Mouse (Mus musculus) cerebellum, adult 18-20 months (tissue): ENCODE data around the gene Fam189a1.

Experiments used
- DNase-seq, 2 experiments: peaks; one replicate each; pipeline ENCODE4 v3.0.0; 2021

Gene Fam189a1

DNA sequence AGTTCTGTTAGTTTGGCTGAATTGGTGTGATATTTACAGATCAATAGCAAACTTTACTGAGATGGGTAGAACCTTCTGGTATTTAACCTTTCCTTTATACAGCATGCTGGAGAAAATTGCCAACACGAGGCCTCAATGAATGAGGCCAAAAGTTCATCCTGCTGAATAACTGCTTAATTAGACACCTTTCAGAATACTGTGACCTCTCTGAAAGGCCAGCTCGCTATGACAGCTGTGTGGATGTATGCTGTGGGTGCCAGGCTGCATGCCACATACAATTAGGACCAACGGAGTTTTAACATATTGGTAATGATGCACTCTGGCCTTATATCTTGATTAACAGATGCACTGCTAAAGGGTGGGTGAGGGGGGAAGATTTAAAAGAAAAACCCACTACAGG, 371.3 kb downstream of the Fam189a1 start:
- no peak for DNase-seq

- DNase-seq: no peak
Observed at GRCm38 (mm10) chr7:64779501-64779900, 376.9 kb downstream of the Fam189a1 start.

DNA sequence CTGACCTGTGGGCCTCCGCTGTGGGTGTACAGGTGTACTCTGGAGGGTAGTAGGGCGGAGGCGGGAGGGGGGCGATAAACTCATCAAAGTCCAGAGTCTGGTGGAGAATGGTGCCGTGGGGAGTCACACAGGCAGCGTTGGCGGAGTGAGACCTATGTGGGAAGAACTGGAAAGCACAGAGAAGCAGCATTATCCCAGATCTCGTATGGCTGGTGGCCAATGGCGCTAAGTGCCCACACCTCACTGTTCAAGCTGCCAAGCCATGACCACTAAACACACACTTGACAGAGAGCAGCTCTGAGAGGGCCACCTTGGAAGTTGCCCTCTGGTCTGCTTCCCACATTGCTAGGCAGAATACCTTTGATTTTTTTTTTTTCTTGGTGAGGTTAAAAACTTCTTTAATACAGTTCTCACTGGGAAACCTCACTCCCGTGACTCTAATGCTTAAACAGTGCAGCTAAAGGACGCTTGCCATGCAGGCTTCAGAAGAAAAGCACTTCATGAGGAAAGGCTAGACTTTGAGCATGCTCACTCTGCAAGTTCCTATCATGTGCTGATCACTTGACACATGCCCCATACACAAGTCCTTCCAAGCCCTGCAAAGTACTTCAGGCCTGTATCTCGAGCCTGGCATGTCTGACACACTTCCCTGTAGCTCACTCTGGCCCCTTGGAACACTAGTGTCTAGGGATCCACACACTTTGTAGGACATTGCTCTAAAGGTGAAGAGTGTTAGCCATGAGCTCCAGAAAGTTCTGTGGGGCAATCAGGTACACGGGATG, 379.5 kb downstream of the Fam189a1 start:
- DNase-seq: no peak

GRCm38 (mm10) chr7:64773465-64773864, 382.9 kb downstream of the Fam189a1 start:
- DNase-seq: no peak

DNA sequence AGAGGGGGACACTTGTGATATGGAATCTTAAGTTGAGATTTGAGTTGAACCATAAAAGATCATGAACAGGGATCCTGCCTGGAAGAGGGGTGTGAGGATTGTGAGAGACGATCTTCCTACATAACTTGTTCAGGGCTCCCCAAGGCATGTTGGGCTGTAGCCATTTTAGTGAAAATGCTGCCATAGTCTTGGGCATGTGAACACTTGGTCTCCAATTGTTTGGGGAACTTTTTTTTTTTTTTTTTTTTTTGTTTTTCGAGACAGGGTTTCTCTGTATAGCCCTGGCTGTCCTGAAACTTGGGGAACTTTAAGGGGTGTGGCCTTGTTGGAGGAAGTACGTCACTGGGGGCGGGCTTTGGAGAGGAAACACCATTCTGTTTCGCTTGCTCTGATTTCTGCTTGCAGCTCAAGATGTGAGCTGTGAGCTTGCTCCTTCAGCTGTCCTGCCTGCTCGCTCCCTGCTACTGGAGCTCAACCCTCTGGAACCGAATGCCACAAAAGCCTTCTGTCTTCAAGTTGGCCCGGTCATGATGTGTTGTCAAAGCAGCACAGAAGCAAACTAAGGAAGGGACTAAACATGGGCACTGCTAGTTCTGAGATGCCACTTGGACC, 385.5 kb downstream of the Fam189a1 start:
- DNase-seq: no peak

GRCm38 (mm10) chr7:64769768-64770167, 386.6 kb downstream of the Fam189a1 start:
- DNase-seq: no peak

DNA sequence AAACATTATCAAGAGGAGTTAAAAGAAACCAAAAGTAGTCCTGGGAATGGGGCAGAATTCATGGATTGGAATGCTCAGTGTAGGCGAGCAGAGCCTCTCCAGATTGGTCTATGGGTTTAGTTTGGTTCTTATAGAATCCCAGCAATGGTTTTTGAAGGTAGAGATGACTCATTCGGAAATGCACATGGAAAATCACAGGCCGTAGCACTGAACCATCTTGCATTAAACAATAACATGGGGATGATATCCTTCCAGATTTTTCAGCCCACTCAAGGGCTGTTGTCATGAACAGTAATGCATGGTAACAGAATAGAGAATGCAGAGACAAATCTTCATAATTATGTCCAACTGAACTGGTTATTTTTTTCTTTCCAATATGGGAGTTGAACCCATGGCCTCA, 390.8 kb downstream of the Fam189a1 start:
- no peak for DNase-seq

DNA sequence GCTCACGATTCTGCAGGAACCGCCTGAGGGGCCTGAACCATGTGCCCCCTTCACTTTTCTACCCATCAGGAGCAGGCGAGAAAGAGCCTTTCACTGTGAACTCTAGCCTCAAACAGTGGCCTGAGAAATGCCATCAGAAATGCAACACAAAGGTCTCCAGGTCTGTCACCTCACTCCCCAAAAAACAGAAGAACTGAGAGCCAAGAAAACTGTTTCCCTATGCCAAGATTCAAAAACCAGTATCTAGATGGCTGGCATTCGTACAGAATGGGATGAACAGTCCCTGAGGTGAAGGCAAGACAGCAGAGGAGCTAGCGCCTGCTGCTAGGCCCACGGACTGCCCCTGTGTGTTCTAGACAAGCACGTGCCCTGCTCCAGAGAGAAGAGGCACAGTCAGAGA, 401.2 kb downstream of the Fam189a1 start:
- DNase-seq: no peak

DNA sequence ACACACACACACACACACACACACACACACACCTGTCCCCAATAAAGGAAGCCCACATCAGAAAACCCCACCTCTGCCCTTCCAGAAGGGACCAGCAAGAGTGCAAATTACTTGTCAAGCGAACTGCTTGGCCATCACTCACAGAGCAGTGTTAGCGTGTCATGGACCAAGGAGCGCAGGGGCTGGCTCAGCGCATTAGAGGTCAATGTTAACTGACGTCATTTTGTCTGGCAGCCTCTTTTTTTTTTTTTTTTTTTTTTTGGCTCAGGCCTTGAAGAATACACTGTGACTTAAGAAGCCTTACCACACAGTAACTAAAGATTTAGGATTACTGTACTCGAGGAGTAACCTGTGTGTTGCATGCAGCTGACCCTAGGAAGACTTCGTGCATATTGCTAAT, 402.2 kb downstream of the Fam189a1 start:
- no peak for DNase-seq

DNA sequence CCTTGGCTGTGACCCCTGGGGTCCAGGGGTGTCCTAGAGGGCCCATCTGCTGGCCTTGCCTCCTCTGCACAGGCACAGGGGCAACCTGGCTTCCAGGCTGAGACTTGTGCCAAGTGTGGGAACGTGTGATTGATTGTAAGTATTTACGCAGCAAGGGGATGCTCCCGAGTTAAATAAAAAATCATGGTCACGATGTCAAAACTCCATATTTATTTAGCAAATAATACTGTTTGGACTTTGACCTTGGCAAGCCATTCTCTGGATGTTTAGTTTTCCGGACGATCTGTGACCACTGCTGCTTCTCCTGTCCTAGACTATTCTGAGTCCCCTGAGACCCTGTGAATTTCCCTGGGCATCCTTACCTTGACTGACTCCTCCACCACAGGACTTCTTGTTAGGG, 402.7 kb downstream of the Fam189a1 start:
- no peak for DNase-seq

DNA sequence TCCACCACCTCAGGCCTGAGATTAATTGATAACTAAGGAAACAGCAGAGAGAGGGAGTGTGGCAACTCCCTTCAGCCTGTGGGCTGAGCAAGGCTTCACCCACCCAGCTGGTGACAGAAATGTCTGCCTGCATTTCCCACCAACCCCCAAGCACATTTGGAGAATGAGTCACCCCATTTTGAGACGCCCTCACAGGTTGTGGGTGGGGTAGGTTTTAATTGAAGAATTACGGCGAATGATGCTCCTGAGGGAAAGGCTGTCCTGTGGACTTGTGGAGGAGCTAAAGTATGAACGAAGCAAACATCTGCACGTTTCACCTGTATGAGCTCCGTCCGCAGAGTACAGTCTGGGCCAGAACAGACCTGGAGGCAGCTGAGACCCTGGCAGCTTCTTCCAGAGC, 404.2 kb downstream of the Fam189a1 start:
- DNase-seq: no peak

DNA sequence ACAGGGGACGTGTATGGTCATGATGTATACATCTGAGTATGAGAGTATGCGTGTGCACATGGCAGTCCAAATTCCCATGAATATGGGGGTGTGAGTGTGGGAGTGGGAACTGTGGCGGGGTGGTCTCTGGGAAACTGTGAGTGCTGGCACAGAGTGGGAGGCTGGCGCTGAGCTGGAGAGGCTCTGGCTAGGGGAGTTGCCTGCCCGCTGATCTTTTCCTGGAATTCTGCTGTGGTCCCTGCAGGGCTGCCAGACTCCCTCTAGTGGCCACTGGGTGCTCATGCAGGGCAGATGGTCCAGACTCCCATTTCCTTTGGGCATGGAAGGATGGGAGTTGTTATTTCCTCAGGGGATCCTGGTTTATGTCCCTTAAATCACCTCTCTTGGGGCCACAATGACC, 404.9 kb downstream of the Fam189a1 start:
- peak; percentile 68 to 73 for DNase-seq

GRCm38 (mm10) chr7:64743610-64744009, 412.8 kb downstream of the Fam189a1 start:
- DNase-seq: no peak

DNA sequence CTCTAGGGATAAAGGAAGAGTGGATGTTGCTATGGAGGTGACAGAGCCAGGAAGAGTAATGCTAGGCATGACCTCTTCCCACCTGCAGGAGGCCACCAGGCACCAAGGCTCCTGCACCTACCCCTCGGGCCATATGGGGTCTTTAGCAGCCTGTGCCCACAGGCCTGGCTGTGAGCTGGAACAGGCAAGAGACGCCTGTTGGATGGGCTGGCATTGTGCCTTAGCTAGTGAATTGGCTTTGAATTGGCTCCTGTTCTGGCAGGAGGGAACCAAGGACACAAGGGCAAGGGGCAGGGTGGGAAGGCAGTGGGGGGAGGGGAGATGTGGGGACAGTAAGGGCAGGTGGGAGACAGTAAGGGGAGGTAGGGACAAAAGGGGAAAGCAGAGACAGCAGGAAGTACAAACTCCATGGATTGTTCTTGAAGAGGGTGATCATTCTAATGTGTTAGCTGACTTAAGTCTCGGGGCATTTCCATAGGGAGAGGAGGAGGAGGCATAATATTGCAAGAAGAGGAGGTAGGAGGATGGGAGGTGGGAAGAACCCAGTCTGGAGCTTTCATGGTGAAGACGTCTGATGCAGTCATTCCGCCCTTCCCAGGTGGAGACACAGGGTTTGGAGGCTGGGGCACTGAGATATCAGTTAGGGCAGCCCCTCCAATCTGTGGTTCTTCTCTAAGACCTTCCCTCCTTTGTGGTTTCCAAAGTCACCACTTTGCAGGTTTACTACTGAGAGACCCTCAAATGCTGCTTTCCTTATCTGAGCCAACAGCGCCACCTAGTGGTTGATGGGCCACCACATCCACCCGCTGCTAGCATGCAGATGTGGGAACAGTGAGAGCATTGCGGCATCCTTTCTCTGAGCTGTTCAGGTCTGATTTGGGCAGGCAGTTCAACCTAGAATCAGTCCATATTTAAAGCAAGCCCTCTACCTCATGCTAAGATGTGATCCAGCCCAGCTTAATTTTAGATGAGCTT, 414.8 kb downstream of the Fam189a1 start:
- peak; percentile 75 to 87 for DNase-seq

DNA sequence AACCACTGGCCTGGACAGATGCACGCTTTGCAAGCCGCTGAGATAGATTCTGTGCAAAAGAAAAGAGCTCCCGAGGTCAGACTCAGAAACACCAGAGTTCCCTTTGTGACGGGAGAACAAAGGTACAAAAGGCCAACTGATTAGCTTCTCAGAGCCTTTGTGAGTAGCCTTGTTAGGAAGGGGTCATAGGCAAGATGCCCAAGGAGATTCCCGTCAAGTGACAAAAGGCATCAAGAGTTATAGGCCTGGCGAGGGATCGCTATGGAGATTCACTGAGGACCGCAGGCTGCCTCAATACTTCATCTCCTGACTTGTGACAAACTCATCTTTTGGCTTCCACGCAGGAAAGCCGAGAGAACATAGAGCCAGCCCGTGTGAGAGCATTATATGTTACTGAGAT, 417.2 kb downstream of the Fam189a1 start:
- no peak for DNase-seq

DNA sequence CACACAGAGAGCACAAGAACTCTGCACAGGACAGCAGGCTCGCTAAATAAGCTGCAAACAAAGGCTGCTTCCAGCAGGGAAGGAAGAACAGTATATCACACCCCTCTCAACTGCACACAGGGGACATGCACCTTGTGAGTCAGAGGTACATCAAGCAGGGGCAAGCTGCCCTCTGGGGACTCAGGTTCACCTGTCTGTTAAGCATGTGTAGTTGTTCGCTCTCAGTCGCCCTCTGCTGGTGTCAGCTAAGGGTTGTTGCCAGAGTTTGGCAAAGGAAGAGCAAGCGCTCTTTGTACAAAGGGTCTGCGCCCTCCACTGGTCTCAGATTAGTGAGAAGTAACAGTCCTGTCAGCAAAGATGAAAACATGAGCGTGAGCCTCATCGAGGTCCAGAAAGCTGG, 426.6 kb downstream of the Fam189a1 start:
- peak; percentile 84 to 86 for DNase-seq

DNA sequence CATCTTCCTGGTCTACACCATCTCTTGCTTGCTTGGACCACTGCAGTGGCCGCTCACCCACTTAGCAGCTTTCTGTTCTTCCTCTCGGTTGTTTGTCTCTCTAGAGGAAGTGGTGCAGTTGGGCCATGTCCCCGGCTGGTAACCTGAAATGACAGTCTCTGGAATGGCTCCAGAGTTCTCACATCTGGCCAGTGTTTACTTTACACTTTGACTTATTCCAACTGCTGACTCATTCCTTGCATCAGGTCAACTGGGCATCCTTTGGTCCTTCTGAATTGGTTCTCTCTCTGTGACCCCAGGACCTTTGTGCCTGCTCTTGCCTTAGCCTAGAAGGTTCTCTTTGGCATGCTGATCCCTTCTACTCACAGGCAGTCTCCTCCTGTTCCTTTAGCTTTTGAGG, 427.6 kb downstream of the Fam189a1 start:
- DNase-seq: no peak

DNA sequence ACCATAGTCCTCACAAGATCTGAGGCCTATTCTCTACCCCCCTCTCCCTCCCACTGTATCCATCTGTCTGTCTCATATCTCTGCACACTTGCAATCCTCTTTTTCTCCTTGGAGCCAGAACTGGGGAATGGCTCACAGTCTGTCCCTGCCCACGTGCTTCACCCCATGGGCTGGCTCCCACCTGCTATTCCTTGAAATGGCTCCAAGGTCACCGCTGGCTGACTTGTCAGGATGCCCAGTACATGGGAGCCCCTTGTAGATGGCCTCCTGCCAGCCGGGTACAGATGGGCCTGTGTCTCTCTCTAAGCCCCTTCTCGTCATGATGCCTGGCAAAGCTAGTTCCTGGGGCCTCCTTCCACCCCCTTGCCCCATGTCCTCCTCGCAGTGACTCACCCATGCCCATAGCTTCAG, 428.2 kb downstream of the Fam189a1 start:
- DNase-seq: peak; percentile 55 to 68

- peak in 1 of 2 experiments; percentile 33 for DNase-seq
Observed at GRCm38 (mm10) chr7:64725967-64726695, 430.2 kb downstream of the Fam189a1 start.

DNA sequence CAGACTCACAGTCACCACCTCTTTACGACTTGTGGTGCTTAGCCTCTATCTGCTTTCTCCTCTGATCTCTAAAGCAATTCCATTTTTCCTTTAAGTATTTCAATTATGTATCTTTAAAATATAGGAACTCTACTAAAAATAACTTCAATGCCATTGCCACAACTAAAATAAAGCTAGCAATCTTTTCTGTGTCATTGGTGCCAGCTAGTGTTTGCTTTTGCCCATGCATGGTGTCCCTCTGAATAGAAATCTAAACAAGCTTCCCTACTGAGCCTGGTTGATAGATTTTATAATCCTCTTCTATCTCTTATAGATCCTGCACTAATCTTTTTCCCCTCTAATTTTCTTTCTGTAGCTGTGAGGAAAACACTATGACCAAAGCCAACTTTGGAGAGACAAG, 432.0 kb downstream of the Fam189a1 start:
- no peak for DNase-seq

DNA sequence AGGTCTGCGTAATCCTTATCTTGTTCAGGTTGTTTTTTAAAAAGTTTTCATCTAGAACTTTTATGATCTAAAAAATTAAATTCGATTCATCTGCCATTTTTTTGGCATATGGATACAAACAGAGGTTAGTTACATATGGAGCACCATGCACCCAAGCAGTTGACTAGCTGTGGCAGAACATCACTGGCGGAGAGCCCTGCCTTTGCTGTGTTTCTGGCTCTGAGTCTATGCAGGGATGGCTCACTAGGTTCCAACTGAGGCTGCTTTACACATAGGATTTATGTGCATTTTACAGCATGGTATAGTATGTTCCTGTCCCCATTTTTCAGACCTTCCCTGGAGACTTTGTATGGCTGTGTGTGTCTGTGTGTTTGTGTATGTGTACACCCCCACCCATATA, 433.1 kb downstream of the Fam189a1 start:
- no peak for DNase-seq

DNA sequence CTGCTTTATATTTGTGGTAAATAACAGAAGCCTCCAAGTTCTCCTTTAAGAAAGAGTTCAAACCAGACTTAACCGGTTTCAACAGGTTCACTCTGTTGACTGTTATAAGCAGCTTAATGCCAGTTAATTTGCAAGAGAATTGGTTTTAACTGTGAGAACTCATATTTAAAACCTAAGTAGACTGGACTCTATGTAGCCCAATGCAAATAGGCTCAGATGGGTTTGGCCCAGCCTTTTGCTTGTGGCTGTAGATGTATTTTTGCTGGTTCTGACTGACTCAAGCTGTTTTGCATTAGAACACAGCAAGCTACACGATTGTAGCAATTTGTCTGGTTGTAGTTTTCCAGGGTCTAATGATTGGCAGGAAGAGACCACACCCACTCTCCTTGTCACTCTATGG, 440.1 kb downstream of the Fam189a1 start:
- no peak for DNase-seq
